Mouse (Mus musculus) hindbrain, postnatal 0 days (tissue): ENCODE measurements around the gene Prss47. TPM values are rescaled to one million over a fixed set of nuclear protein-coding genes. Genes with fewer than 3 reads are reported as not detected.

Experiments used
- ATAC-seq: fragments of 200-750 bp; cut with Nextera tagmentation; 2 replicates; pipeline ENCODE4 v1.8.0; 2017; ENCODE audit warnings: mild to moderate bottlenecking, moderate TSS enrichment, moderate library complexity
- DNase-seq: peaks from one replicate; pipeline ENCODE4 v3.0.0-alpha.2; 2015; ENCODE audit warnings: low spot score
- H3K27ac ChIP-seq: fragments of 300-500 bp; sonication (generic); 2 replicates; pipeline ENCODE4 v1.5.1; 2014; ENCODE audit warnings: mild to moderate bottlenecking
- H3K27me3 ChIP-seq: fragments of 300-500 bp; sonication (generic); 2 replicates; pipeline ENCODE4 v1.6.1; 2014; ENCODE audit warnings: low read length, mixed read lengths; ENCODE audit not compliant: insufficient read depth
- H3K36me3 ChIP-seq: fragments of 300-500 bp; sonication (generic); 2 replicates; pipeline ENCODE4 v1.6.1; 2014; ENCODE audit warnings: low read length, mixed read lengths; ENCODE audit not compliant: insufficient read depth
- H3K4me1 ChIP-seq: fragments of 300-500 bp; sonication (generic); 2 replicates; pipeline ENCODE4 v1.6.1; 2014; ENCODE audit warnings: antibody characterized with exemption, low read length, mixed read lengths; ENCODE audit not compliant: insufficient read depth
- H3K4me2 ChIP-seq: fragments of 300-500 bp; sonication (generic); 2 replicates; pipeline ENCODE4 v1.6.1; 2014; ENCODE audit warnings: low read depth, mild to moderate bottlenecking, low read length, moderate library complexity, mixed read lengths
- H3K4me3 ChIP-seq: fragments of 300-500 bp; sonication (generic); 2 replicates; pipeline ENCODE4 v1.5.1; 2014; ENCODE audit warnings: low read length
- H3K9ac ChIP-seq: fragments of 300-500 bp; sonication (generic); replicated peaks from 2 replicates; pipeline ENCODE4 v1.6.1; 2014; ENCODE audit warnings: mild to moderate bottlenecking, low read length, moderate library complexity, mixed read lengths
- H3K9me3 ChIP-seq: fragments of 300-500 bp; sonication (generic); 2 replicates; pipeline ENCODE4 v1.6.1; 2016; ENCODE audit warnings: low read length, mixed read lengths
- CTCF ChIP-seq: IDR thresholded peaks from 2 replicates; pipeline ENCODE4 v1.5.1; 2016; ENCODE audit warnings: antibody characterized with exemption, control low read depth, low read depth
- WGBS: fragments of 180-500 bp; shearing (Covaris S2); extraction: QIAGEN DNeasy Blood & Tissue Kit; methylation state at CpG from one replicate; pipeline ENCODE4 v1.1.7; 2014; 5-methylcytosine and 5-hydroxymethylcytosine counted together
- polyA plus RNA-seq: library from polyadenylated mRNA; unstranded; fragments of >200 nt; fragmentation: Nextera tagmentation; extraction: Ambion mirVana; gene quantifications from 2 replicates; pipeline ENCODE4 v1.2.1, GENCODE M21; 2015
- total RNA-seq: library from RNA; depleted of rRNA; stranded (reverse); fragments of >200 nt; gene quantifications from 2 replicates; pipeline ENCODE4 v1.2.3, GENCODE M21; 2014; rRNA removed

Prss47 gene
- total and polyA plus RNA-seq, 2 experiments from 2014 or later, result not detected

DNA sequence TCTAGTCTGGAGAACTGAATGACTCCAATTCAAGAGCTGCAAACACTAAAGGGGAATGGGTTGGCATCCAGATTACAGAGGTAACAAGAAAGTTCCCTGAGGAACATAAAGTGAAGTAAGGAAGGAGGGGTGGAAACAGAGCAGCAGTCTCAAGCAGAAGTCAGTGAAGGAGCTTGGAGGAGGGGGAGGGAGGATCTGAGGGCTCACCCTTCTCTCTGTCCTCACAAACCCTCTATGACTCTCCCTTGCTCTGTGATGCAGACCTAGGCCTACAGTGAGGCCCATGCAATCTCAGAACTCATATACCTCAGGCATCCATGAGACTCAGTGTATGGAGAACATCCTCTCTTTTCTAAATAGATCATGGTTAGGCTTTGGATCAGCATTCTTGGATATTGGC lies 19.8 kb downstream of the Prss47 start, which contains the start of gene Spata31d1c:
TSS of gene Spata31d1c (plus strand) at position 301 of the 400 bp plus-strand sequence.
- Histone ChIP-seq H3K27me3 (no peaks in the 10 kb centered on the region), H3K27ac (no peak within 1 kb of the TSS), H3K36me3 (no peaks in the 10 kb centered on the region), H3K4me1 (no peaks in the 10 kb centered on the region), H3K9me3 (no peaks in the 10 kb centered on the region), H3K4me2 (no peak within 1 kb of the TSS), H3K4me3 (no peak within 1 kb of the TSS), H3K9ac (no peak within 1 kb of the TSS)
- ATAC-seq (no peak), DNase-seq (no peak)
- TF ChIP-seq CTCF, result no peak

DNA sequence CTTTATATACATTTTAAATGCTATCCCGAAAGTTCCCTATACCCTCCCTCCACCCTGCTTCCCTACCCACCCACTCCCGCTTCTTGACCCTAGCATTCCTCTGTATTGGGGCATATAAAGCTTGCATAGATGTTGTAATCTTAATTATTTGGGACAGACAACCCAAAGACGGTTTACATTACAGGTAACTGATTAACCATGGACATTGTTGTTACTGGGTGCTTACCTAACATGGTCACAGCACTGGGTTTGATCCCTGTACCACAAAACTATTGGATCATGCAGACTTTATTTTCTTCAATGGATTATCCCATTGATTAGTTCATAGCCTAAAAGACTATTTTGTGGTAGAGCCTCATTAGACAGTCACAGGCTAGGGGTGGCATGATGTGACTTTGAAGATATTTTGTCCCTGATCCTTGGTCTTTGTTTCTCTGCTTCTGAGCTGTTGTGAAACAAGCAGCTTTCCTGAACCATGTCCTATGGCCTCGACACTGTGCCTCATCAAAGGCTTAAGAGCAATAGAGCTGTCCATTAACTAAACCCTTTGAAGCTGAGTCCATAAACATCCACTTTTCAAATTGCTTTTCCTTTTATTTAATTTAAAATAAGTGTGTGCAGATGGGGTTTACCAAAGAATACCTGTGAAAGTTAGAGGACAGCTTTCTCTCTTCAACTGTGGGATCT lies 41.4 kb downstream of the Prss47 start:
- WGBS, result 65% methylated on average over 4 of the region's 4 CpGs
- ATAC-seq (no peak), DNase-seq (no peak)
- H3K9ac ChIP-seq, result no peak overlapping the region
- H3K27me3 ChIP-seq, result no peaks in the 10 kb centered on the region
- no peaks in the 10 kb centered on the region; the same call in 1 of the 2 replicates for H3K9me3 ChIP-seq
- TF ChIP-seq CTCF, result no peak
- H3K4me3 ChIP-seq, result no peak overlapping the region
- H3K4me2 ChIP-seq, result no peak overlapping the region
- no peaks in the 10 kb centered on the region for H3K36me3 ChIP-seq
- H3K27ac ChIP-seq, result no peak overlapping the region
- H3K4me1 ChIP-seq, result no peaks in the 10 kb centered on the region

DNA sequence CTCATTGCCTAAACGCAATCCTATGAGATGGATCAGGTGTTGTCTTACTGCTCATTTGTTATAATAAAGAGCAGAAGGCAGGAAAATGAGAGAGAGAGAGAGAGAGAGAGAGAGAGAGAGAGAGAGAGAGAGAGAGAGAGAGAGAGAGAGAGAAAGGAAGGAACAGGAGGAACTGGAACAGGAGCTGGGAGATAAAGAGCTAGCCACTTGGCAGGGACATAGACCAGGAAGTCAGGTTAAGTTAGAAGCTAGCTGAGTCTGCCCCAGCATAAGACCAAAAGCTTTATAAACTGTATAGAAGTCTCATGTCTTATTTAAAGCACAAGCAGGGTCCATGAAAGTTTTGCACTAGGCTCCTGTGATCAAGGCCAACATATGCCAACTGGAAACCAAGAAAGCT lies 44.6 kb downstream of the Prss47 start:
- Histone ChIP-seq H3K4me1 (no peaks in the 10 kb centered on the region), H3K4me3 (no peak overlapping the region), H3K4me2 (no peak overlapping the region), H3K9ac (no peak overlapping the region), H3K27me3 (no peaks in the 10 kb centered on the region), H3K36me3 (no peaks in the 10 kb centered on the region), H3K27ac (no peak overlapping the region), H3K9me3 (no peaks in the 10 kb centered on the region; the same call in 1 of the 2 replicates)
- ATAC-seq (no peak), DNase-seq (no peak)
- 76% methylated on average over 1 of the region's 1 CpGs for WGBS
- no peak for TF ChIP-seq CTCF

DNA sequence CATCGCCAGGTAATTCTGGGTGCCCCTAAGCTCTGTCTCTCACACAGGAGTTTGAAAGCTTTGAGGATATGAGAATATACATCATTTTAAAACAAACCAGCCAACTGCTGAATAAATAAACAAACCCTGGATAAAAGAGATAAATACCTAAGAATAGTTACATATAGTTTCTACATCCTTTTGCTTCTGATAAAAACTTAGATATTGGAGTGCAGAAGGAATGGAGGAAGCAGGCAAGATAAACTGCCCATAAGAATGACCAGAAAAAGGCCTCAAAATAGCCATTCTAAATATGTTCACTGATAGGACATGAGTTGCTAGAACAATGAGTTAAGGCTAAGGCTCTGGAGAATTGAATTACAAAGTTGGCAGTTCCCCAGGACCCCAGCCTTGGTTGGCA lies 45.8 kb downstream of the Prss47 start:
- no peak for DNase-seq
- Histone ChIP-seq H3K36me3 (no peaks in the 10 kb centered on the region), H3K4me1 (no peaks in the 10 kb centered on the region), H3K4me3 (no peak overlapping the region), H3K27ac (no peak overlapping the region), H3K9me3 (no peaks in the 10 kb centered on the region; the same call in 1 of the 2 replicates), H3K9ac (no peak overlapping the region), H3K27me3 (no peaks in the 10 kb centered on the region), H3K4me2 (no peak overlapping the region)
- TF ChIP-seq CTCF, result no peak
- 89% methylated on average over 1 of the region's 1 CpGs for WGBS
- ATAC-seq, result no peak

DNA sequence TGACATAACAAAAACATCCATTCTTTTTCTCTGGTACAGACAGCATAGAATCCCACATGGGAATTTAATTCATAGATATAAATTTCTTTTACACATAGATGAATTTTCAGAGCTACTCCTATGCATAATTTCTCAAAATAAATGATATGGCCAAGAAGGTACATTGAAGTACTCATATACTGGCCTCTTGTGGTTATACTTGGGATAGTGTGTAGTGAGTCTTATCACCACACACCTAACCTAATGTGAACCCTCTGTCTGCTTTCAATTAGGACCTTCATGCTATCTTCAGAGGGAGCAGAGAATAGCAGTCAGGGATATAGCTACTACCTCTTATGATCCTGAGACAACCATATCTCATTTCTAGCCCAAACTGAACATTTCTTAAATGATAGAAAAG lies 47.1 kb downstream of the Prss47 start:
- no peak overlapping the region for H3K9ac ChIP-seq
- no peak for DNase-seq

More for the DNA sequence above, 47.1 kb downstream of the Prss47 start:
- H3K4me2 ChIP-seq, result no peak overlapping the region
- no peaks in the 10 kb centered on the region for H3K4me1 ChIP-seq
- no peaks in the 10 kb centered on the region for H3K27me3 ChIP-seq
- TF ChIP-seq CTCF, result peak; percentile 24
- no peak for ATAC-seq
- no peaks in the 10 kb centered on the region for H3K36me3 ChIP-seq
- no peak overlapping the region for H3K27ac ChIP-seq
- H3K4me3 ChIP-seq, result no peak overlapping the region
- H3K9me3 ChIP-seq, result no peaks in the 10 kb centered on the region

Other genes with a start within 250 kb of the Prss47 start
- gene Cntnap3, start 148.8 kb downstream of the Prss47 start, total RNA-seq, result 1.4 and 4.9 TPM in 2 replicates
- 0.93 and 1.2 TPM in 2 replicates for gene Cntnap3, start 148.8 kb downstream of the Prss47 start, polyA plus RNA-seq
- not detected in 2 replicates for gene Spata31, start 135.4 kb downstream of the Prss47 start, total RNA-seq
- gene Spata31, start 135.4 kb downstream of the Prss47 start, polyA plus RNA-seq, result not detected in 2 replicates
- gene Spata31d1c, start 19.7 kb downstream of the Prss47 start, total RNA-seq, result not detected in 2 replicates
- not detected in 2 replicates for gene Spata31d1c, start 19.7 kb downstream of the Prss47 start, polyA plus RNA-seq
- 37.6 and 39.3 TPM in 2 replicates for gene Mfsd14b, start 60.2 kb upstream of the Prss47 start, total RNA-seq
- gene Mfsd14b, start 60.2 kb upstream of the Prss47 start, polyA plus RNA-seq, result 21.4 and 22.4 TPM in 2 replicates
- gene Olfr465-ps1, start 85.3 kb upstream of the Prss47 start, total RNA-seq, result not detected in 2 replicates
- not detected in 2 replicates for gene Olfr465-ps1, start 85.3 kb upstream of the Prss47 start, polyA plus RNA-seq
- not detected in 2 replicates for gene Olfr466, start 97.5 kb upstream of the Prss47 start, total RNA-seq
- not detected in 2 replicates for gene Olfr466, start 97.5 kb upstream of the Prss47 start, polyA plus RNA-seq
- not detected in 2 replicates for gene Nlrp4f, start 153.2 kb upstream of the Prss47 start, total RNA-seq
- 0.15 and 0.40 TPM in 2 replicates for gene Nlrp4f, start 153.2 kb upstream of the Prss47 start, polyA plus RNA-seq
- gene Gm10775, start 206.8 kb upstream of the Prss47 start, total RNA-seq, result not detected in 2 replicates
- gene Gm10775, start 206.8 kb upstream of the Prss47 start, polyA plus RNA-seq, result 1.1 and 2.0 TPM in 2 replicates
- gene Zfp369, start 226.1 kb upstream of the Prss47 start, total RNA-seq, result 46.1 and 57.1 TPM in 2 replicates
- gene Zfp369, start 226.1 kb upstream of the Prss47 start, polyA plus RNA-seq, result 9.1 and 9.3 TPM in 2 replicates